Mouse (Mus musculus) CH12.LX (cell line): ENCODE measurements at regions not wholly inside any gene's neighbourhood (a gene's known extent, or its start where the extent isn't known, plus 50 kb on each side); places are given as distances from the start of the nearest gene placed in this dataset.

Experiments used
- DNase-seq: peaks from one replicate; pipeline ENCODE4 v3.0.0-alpha.2; 2013; ENCODE audit errors: extremely low read depth
- H3K27ac ChIP-seq: 2 replicates; pipeline ENCODE4 v1.5.1; 2012; ENCODE audit warnings: low read depth, mild to moderate bottlenecking, control low read depth, moderate library complexity; ENCODE audit not compliant: insufficient read depth
- H3K27me3 ChIP-seq: replicated peaks from 2 replicates; pipeline ENCODE3; 2012; ENCODE audit warnings: inconsistent platforms
- H3K36me3 ChIP-seq, 2 experiments: replicated peaks in 1 of 2; 2 replicates each; pipeline versions ENCODE3 to v1.6.1; 2012; ENCODE audit warnings: inconsistent platforms in 1 of 2, low read length in 1 of 2, mild to moderate bottlenecking in 1 of 2, mixed read lengths in 1 of 2, moderate library complexity in 1 of 2; ENCODE audit not compliant: control insufficient read depth in 1 of 2, insufficient read depth in 1 of 2
- H3K4me1 ChIP-seq, 2 experiments: 2 replicates each; pipeline ENCODE4 v1.6.1; 2012; ENCODE audit warnings: inconsistent platforms in 1 of 2, moderate library complexity in 1 of 2; ENCODE audit not compliant: insufficient read depth in 2 of 2, control insufficient read depth in 1 of 2
- H3K4me2 ChIP-seq: 2 replicates; pipeline ENCODE4 v1.6.1; 2012; ENCODE audit warnings: low read depth, mild to moderate bottlenecking, control low read depth; ENCODE audit not compliant: poor library complexity, insufficient read depth, severe bottlenecking
- H3K4me3 ChIP-seq, 3 experiments: fragments of 150-350 bp in 1 of 3; sonication (generic) in 1 of 3; replicated peaks in 1 of 3; 2 replicates each; pipeline versions ENCODE3 to v1.5.1; 2011 to 2012; ENCODE audit warnings: low read depth in 2 of 3, low read length in 2 of 3, mild to moderate bottlenecking in 2 of 3, moderate library complexity in 2 of 3, control low read depth in 1 of 3, improper control_type of control experiment in 1 of 3, inconsistent platforms in 1 of 3, mixed read lengths in 1 of 3; ENCODE audit not compliant: poor library complexity in 1 of 3
- H3K79me2 ChIP-seq: replicated peaks from 2 replicates; pipeline ENCODE4 v1.6.1; 2012; ENCODE audit warnings: mild to moderate bottlenecking, moderate library complexity; ENCODE audit not compliant: control insufficient read depth, poor library complexity, insufficient read depth, severe bottlenecking; ENCODE audit errors: extremely low read depth
- H3K9ac ChIP-seq: 2 replicates; pipeline ENCODE4 v1.6.1; 2012; ENCODE audit warnings: low read depth, mild to moderate bottlenecking, control low read depth, moderate library complexity; ENCODE audit not compliant: insufficient read depth
- H3K9me3 ChIP-seq: replicated peaks from 2 replicates; pipeline ENCODE3; 2012; ENCODE audit warnings: low read length, inconsistent platforms, mixed read lengths
- CHD1 ChIP-seq: IDR thresholded peaks from 2 replicates; pipeline ENCODE4 v1.6.1; 2012; ENCODE audit warnings: low read depth, low read length, improper control_type of control experiment, inconsistent platforms
- CHD2 ChIP-seq: IDR thresholded peaks from 2 replicates; pipeline ENCODE4 v1.6.1; 2011; ENCODE audit warnings: low read length, improper control_type of control experiment
- CTCF ChIP-seq, 2 experiments: IDR thresholded peaks in 1 of 2; conservative IDR thresholded peaks in 1 of 2; 2 replicates each; pipeline ENCODE4 v1.5.1; 2011 to 2012; ENCODE audit warnings: low read depth in 2 of 2, low read length in 2 of 2, improper control_type of control experiment in 1 of 2, inconsistent platforms in 1 of 2, mild to moderate bottlenecking in 1 of 2, moderate library complexity in 1 of 2
- E2F4 ChIP-seq: IDR thresholded peaks from 2 replicates; pipeline ENCODE4 v1.6.1; 2011; ENCODE audit warnings: low read depth, low read length, improper control_type of control experiment; ENCODE audit not compliant: insufficient replicate concordance
- EP300 ChIP-seq: IDR thresholded peaks from 2 replicates; pipeline ENCODE4 v1.6.1; 2011; ENCODE audit warnings: low read length, improper control_type of control experiment
- ETS1 ChIP-seq: conservative IDR thresholded peaks from 2 replicates; pipeline ENCODE4 v1.6.1; 2012; ENCODE audit warnings: low read depth, mild to moderate bottlenecking, inconsistent platforms, low read length, improper control_type of control experiment, moderate library complexity
- HCFC1 ChIP-seq: IDR thresholded peaks from 2 replicates; pipeline ENCODE4 v1.6.1; 2012; ENCODE audit warnings: low read depth, mild to moderate bottlenecking, inconsistent platforms, low read length, improper control_type of control experiment
- JUN ChIP-seq: IDR thresholded peaks from 2 replicates; pipeline ENCODE4 v1.6.1; 2011; ENCODE audit warnings: low read depth, mild to moderate bottlenecking, low read length, improper control_type of control experiment, moderate library complexity; ENCODE audit not compliant: insufficient read depth
- JUND ChIP-seq: conservative IDR thresholded peaks from 2 replicates; pipeline ENCODE4 v1.6.1; 2011; ENCODE audit warnings: low read depth, low read length, improper control_type of control experiment
- KAT2A ChIP-seq: IDR thresholded peaks from 2 replicates; pipeline ENCODE4 v1.6.1; 2012; ENCODE audit warnings: low read length, improper control_type of control experiment, inconsistent platforms; ENCODE audit not compliant: insufficient replicate concordance
- MAFK ChIP-seq: IDR thresholded peaks from 2 replicates; pipeline ENCODE4 v1.6.1; 2011; ENCODE audit warnings: low read length, improper control_type of control experiment; ENCODE audit not compliant: insufficient replicate concordance
- MAX ChIP-seq: IDR thresholded peaks from 2 replicates; pipeline ENCODE4 v1.6.1; 2011; ENCODE audit warnings: low read length, improper control_type of control experiment
- MEF2A ChIP-seq: IDR thresholded peaks from 2 replicates; pipeline ENCODE4 v1.6.1; 2014; ENCODE audit warnings: low read depth, mild to moderate bottlenecking, inconsistent platforms, low read length, improper control_type of control experiment, borderline replicate concordance
- MXI1 ChIP-seq: IDR thresholded peaks from 2 replicates; pipeline ENCODE4 v1.6.1; 2011; ENCODE audit warnings: mild to moderate bottlenecking, low read depth, low read length, improper control_type of control experiment
- NELFE ChIP-seq: IDR thresholded peaks from 2 replicates; pipeline ENCODE4 v1.6.1; 2011; ENCODE audit warnings: low read depth, low read length, improper control_type of control experiment
- NRF1 ChIP-seq: IDR thresholded peaks from 2 replicates; pipeline ENCODE4 v1.6.1; 2014; ENCODE audit warnings: low read depth, mild to moderate bottlenecking, inconsistent platforms, low read length, improper control_type of control experiment, moderate library complexity
- POLR2AphosphoS2 ChIP-seq: IDR thresholded peaks from 2 replicates; pipeline ENCODE4 v1.6.1; 2011; ENCODE audit warnings: low read depth, low read length, improper control_type of control experiment
- RAD21 ChIP-seq: IDR thresholded peaks from 2 replicates; pipeline ENCODE4 v1.6.1; 2011; ENCODE audit warnings: low read depth, mild to moderate bottlenecking, low read length, improper control_type of control experiment, moderate library complexity
- RCOR1 ChIP-seq: conservative IDR thresholded peaks from 2 replicates; pipeline ENCODE4 v1.6.1; 2012; ENCODE audit warnings: low read depth, mild to moderate bottlenecking, inconsistent platforms, low read length, improper control_type of control experiment
- SIN3A ChIP-seq: IDR thresholded peaks from 2 replicates; pipeline ENCODE4 v1.6.1; 2012; ENCODE audit warnings: low read length, improper control_type of control experiment, inconsistent platforms
- SMC3 ChIP-seq: IDR thresholded peaks from 2 replicates; pipeline ENCODE4 v1.6.1; 2011; ENCODE audit warnings: low read depth, low read length, improper control_type of control experiment
- TCF12 ChIP-seq: IDR thresholded peaks from 2 replicates; pipeline ENCODE4 v1.6.1; 2014; ENCODE audit warnings: low read depth, mild to moderate bottlenecking, inconsistent platforms, low read length, improper control_type of control experiment
- UBTF ChIP-seq: IDR thresholded peaks from 2 replicates; pipeline ENCODE4 v1.6.1; 2012; ENCODE audit warnings: low read depth, mild to moderate bottlenecking, inconsistent platforms, low read length, improper control_type of control experiment, moderate library complexity
- USF1 ChIP-seq: IDR thresholded peaks from 2 replicates; pipeline ENCODE4 v1.6.1; 2014; ENCODE audit warnings: low read depth, mild to moderate bottlenecking, inconsistent platforms, low read length, improper control_type of control experiment
- USF2 ChIP-seq: conservative IDR thresholded peaks from 2 replicates; pipeline ENCODE4 v1.6.1; 2011; ENCODE audit warnings: low read depth, low read length, improper control_type of control experiment
- ZC3H11A ChIP-seq: IDR thresholded peaks from 2 replicates; pipeline ENCODE4 v1.6.1; 2012; ENCODE audit warnings: low read depth, mild to moderate bottlenecking, inconsistent platforms, low read length, improper control_type of control experiment
- ZKSCAN1 ChIP-seq: IDR thresholded peaks from 2 replicates; pipeline ENCODE4 v1.6.1; 2012; ENCODE audit warnings: low read depth, inconsistent platforms, low read length, improper control_type of control experiment, borderline replicate concordance
- ZMIZ1 ChIP-seq: IDR thresholded peaks from 2 replicates; pipeline ENCODE4 v1.6.1; 2012; ENCODE audit warnings: low read depth, mild to moderate bottlenecking, inconsistent platforms, low read length, improper control_type of control experiment
- ZNF384 ChIP-seq: IDR thresholded peaks from 2 replicates; pipeline ENCODE4 v1.6.1; 2012; ENCODE audit warnings: low read depth, low read length, improper control_type of control experiment, inconsistent platforms
- dilution Hi-C: fragments of 300-500 bp; cut with MboI; formaldehyde crosslinking; loops from 2 replicates; pipeline ENCODE4 v1.14.3; 2020; ENCODE audit warnings: low sequenced_read_pairs; ENCODE audit not compliant: extremely low pct_unique_long_range_greater_than_20kb, extremely low pct_ligation_motif_present
- in situ Hi-C: fragments of 300-500 bp; cut with MboI; formaldehyde crosslinking; loops from 3 replicates; pipeline ENCODE4 v1.14.3; 2019; ENCODE audit warnings: low sequenced_read_pairs, low pct_ligation_motif_present, low pct_unique_long_range_greater_than_20kb, mixed read lengths

- no peak for TF ChIP-seq TCF12
- no peak for TF ChIP-seq CHD2
- no peak for TF ChIP-seq MEF2A
- no peak for TF ChIP-seq USF1
- no peak for TF ChIP-seq NRF1
- no peak for TF ChIP-seq RCOR1
- TF ChIP-seq CTCF (conservative IDR thresholded peaks at IDR 0.05 in 1 of 2, IDR thresholded peaks at IDR 0.05 in 1 of 2; ENCODE audit: low read depth in 2 of 2, low read length in 2 of 2): no peak
- no peak for TF ChIP-seq ZNF384
- TF ChIP-seq EP300: no peak
- TF ChIP-seq KAT2A: no peak
- TF ChIP-seq MAFK: no peak
- TF ChIP-seq JUN: no peak
- TF ChIP-seq ZC3H11A: no peak
- no peak for TF ChIP-seq ZKSCAN1
- no peak for TF ChIP-seq SMC3
- no peak for TF ChIP-seq RAD21
- TF ChIP-seq ETS1: no peak
- TF ChIP-seq MXI1: no peak
- no peak for TF ChIP-seq SIN3A
- TF ChIP-seq E2F4: no peak
- TF ChIP-seq, all 38 proteins: peak for 0
- dilution Hi-C loops (no loop called here), in situ Hi-C loops (no loop called here)
- no peaks in the 10 kb centered on the region for H3K79me2 ChIP-seq
- H3K9ac ChIP-seq: no peak overlapping the region
- H3K36me3 ChIP-seq: no peaks in the 10 kb centered on the region
- H3K4me2 ChIP-seq: no peak overlapping the region
- peaks cover 88% of the 10 kb centered on the region for H3K9me3 ChIP-seq
- DNase-seq: no peak
- H3K4me1 ChIP-seq: no peaks in the 10 kb centered on the region
- no peak overlapping the region for H3K27ac ChIP-seq
- no peak overlapping the region for H3K4me3 ChIP-seq
- no peaks in the 10 kb centered on the region for H3K27me3 ChIP-seq
Observed at GRCm38 (mm10) chr13:72134101-72134768, 170.7 kb upstream of the Irx1 start.

GRCm38 (mm10) chr13:72166225-72166624 lies 202.7 kb upstream of the Irx1 start:
- dilution Hi-C loops: no loop called here
- in situ Hi-C loops: no loop called here
- TF ChIP-seq MAFK (no peak), MAX (no peak), RAD21 (no peak), ZMIZ1 (no peak), JUND (no peak), POLR2AphosphoS2 (no peak), HCFC1 (no peak), TCF12 (no peak), UBTF (no peak), NELFE (no peak), CHD1 (no peak), CHD2 (no peak), EP300 (no peak), MEF2A (no peak), USF1 (no peak), USF2 (no peak)

More at GRCm38 (mm10) chr13:72166225-72166624, 202.7 kb upstream of the Irx1 start:
- Histone ChIP-seq H3K4me1 (no peaks in the 10 kb centered on the region), H3K27ac (no peak overlapping the region), H3K27me3 (no peaks in the 10 kb centered on the region), H3K9ac (no peak overlapping the region), H3K36me3 (no peaks in the 10 kb centered on the region), H3K4me3 (no peak overlapping the region), H3K79me2 (no peaks in the 10 kb centered on the region), H3K9me3 (peaks cover 72% of the 10 kb centered on the region), H3K4me2 (no peak overlapping the region)
- DNase-seq: no peak
